Mouse (Mus musculus) myocyte (in vitro differentiated cells): Measurements from ENCODE around the gene Mbd3.
A peak's percentile ranks its signal among the peaks of the same experiment; 100 is the strongest.

Experiments used
- MAX ChIP-seq: IDR thresholded peaks from one replicate; pipeline ENCODE4 v1.6.1; 2011; ENCODE audit warnings: low read depth, mild to moderate bottlenecking, control low read depth
- MYOD1 ChIP-seq, 3 experiments: IDR thresholded peaks; one replicate each; pipeline ENCODE4 v1.6.1; 2011; ENCODE audit warnings: control low read depth in 2 of 3, low read depth in 2 of 3, mild to moderate bottlenecking in 2 of 3, moderate library complexity in 1 of 3; ENCODE audit not compliant: insufficient read length in 2 of 3, control insufficient read depth in 1 of 3
- POLR2A ChIP-seq: IDR thresholded peaks from one replicate; pipeline ENCODE4 v1.6.1; 2011; ENCODE audit warnings: low read depth, mild to moderate bottlenecking, control low read depth, moderate library complexity; ENCODE audit not compliant: insufficient read length
- TCF12 ChIP-seq: IDR thresholded peaks from one replicate; pipeline ENCODE4 v1.6.1; 2011; ENCODE audit warnings: mild to moderate bottlenecking, control low read depth; ENCODE audit not compliant: poor library complexity, insufficient read depth, severe bottlenecking
- USF1 ChIP-seq: IDR thresholded peaks from one replicate; pipeline ENCODE4 v1.6.1; 2011; ENCODE audit warnings: low read depth, mild to moderate bottlenecking, control low read depth, moderate library complexity

DNA sequence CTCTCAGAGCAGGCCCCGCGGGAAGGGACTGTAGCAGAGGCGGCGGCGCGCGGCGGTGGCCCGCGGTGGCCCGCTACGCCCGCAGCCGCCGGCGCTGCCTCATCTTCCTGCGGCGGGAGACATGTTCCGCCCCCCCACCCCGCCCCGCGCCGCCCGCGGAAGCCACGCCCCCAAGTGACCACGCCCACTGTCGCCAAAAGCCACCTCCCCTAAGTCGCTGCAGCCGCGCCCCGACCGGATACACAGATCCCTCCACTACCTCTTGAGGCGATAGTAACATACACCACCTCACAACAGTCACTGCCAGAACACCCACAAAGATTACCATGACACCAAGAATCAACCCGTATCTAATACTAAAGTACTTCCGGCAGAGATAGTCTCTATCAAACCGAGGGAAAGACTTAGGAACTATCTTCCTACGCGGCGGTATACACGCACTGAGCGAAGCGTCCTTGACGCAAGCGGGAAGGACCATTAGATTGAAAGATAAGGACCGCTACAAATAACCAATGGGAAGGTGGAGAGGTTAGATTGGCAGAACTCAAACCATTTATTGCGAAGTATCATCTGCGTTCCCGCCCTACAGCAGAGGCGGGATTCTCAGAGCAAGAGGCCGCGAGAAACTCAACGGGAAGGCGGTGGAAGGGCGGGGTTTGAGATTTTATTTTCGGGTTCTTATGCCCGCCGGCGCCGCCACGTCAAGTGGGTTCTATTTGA, 34.3 kb upstream of the Mbd3 start, which contains the start of gene Tcf3:
- no peak for TF ChIP-seq TCF12
- no peak for TF ChIP-seq USF1
- no peak for TF ChIP-seq MAX
- TF ChIP-seq MYOD1 (IDR thresholded peaks at IDR 0.05; ENCODE audit: control insufficient read depth in 1 of 3, insufficient read length in 2 of 3, low read depth in 2 of 3) = peak in 1 of 3 experiments; percentile 3
- peak; percentile 78 for TF ChIP-seq POLR2A
